In the genomic region with DNA sequence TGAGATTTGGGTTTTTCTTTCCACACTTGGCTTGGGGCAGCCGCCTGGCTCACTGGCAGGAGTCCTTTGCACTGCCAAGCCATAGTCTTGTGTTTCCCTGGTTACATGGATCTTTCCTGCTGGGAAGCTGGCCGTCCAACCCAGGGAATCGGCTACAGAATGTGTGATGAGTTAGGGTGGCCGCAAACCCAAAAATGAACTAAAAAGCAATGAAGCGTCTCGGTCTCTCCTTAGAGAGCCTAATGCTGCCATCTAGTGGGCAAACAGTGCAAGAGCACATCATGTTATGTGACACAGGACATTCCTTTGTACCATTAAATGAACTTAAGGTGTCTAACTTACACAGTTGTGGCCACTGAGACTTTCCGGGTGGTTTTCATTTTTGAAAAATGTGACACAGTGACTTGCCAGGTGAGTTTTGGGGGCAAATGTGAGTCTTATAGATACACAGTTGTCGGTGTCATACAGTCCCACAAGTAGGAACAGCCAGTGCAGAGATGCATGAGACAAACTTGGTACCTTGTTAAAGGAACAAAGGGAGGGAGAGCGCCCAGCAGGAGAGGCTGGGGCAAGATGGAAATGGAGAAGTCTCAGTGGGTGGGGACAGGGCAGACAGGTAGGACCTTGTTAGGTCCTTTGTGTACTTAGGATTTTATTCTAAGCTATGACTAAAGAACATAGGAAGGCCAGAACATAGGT, we compare ENCODE assay signal across 8 mouse cellular contexts.
DNase-seq lines count a peak whose midpoint lies in the region; ATAC-seq and TF ChIP-seq lines count a peak whose summit lies in the region.

No protein-coding gene starts in this region.

- no peak for TF ChIP-seq EP300 in lung, postnatal 0 days (IDR thresholded peaks at IDR 0.05)

- no peak overlapping the region for H3K4me3 ChIP-seq in forebrain, embryonic 13.5 days
- H3K4me3 ChIP-seq in hindbrain, embryonic 10.5 days, result no peak overlapping the region
- H3K4me3 ChIP-seq in layer of hippocampus, adult 2 months, result no peak overlapping the region
- H3K4me3 ChIP-seq in lung, postnatal 0 days (ENCODE audit: low read depth, low read length), result no peak overlapping the region

- 26% methylated on average over 9 of the region's 9 CpGs for WGBS in forebrain, embryonic 13.5 days
- WGBS in hindbrain, embryonic 10.5 days, result 32% methylated on average over 9 of the region's 9 CpGs
- 27% methylated on average over 9 of the region's 9 CpGs for WGBS in lung, postnatal 0 days

- no peaks in the 10 kb centered on the region for H3K27me3 ChIP-seq in forebrain, embryonic 13.5 days
- H3K27me3 ChIP-seq in hindbrain, embryonic 10.5 days (ENCODE audit: insufficient read depth, poor library complexity, severe bottlenecking), result no peaks in the 10 kb centered on the region
- no peaks in the 10 kb centered on the region for H3K27me3 ChIP-seq in lung, postnatal 0 days (replicated peaks; ENCODE audit: insufficient read depth, low read length)

- peak overlapping the region; percentile 33 for H3K4me2 ChIP-seq in forebrain, embryonic 13.5 days
- no peak overlapping the region for H3K4me2 ChIP-seq in lung, postnatal 0 days (replicated peaks; ENCODE audit: low read depth, low read length)

- H3K4me1 ChIP-seq in forebrain, embryonic 13.5 days, result peaks cover 3% of the 10 kb centered on the region; the same call in 1 of the 2 replicates
- H3K4me1 ChIP-seq in hindbrain, embryonic 10.5 days (replicated peaks), result peaks cover 32% of the 10 kb centered on the region
- H3K4me1 ChIP-seq in lung, postnatal 0 days (ENCODE audit: insufficient read depth, low read depth, low read length), result no peaks in the 10 kb centered on the region

- H3K9ac ChIP-seq in forebrain, embryonic 13.5 days, result peak overlapping the region; percentile 43; the same call in 1 of the 2 replicates
- H3K9ac ChIP-seq in lung, postnatal 0 days (replicated peaks; ENCODE audit: low read depth), result no peak overlapping the region

- ATAC-seq in cerebellum, adult (ENCODE audit: insufficient number of reproducible peaks, low FRiP score, low TSS enrichment), result peak; percentile 90
- ATAC-seq in forebrain, embryonic 13.5 days, result peak; percentile 86
- peak; percentile 63; the same call in 1 of the 2 replicates for ATAC-seq in lung, postnatal 0 days

- no peaks in the 10 kb centered on the region for H3K9me3 ChIP-seq in forebrain, embryonic 13.5 days (replicated peaks)
- H3K9me3 ChIP-seq in hindbrain, embryonic 10.5 days, result no peaks in the 10 kb centered on the region
- no peaks in the 10 kb centered on the region for H3K9me3 ChIP-seq in lung, postnatal 0 days (ENCODE audit: low read length)

- H3K27ac ChIP-seq in forebrain, embryonic 13.5 days, result no peak overlapping the region
- no peak overlapping the region for H3K27ac ChIP-seq in hindbrain, embryonic 10.5 days
- H3K27ac ChIP-seq in layer of hippocampus, adult 2 months, result peak overlapping the region; percentile 56
- no peak overlapping the region for H3K27ac ChIP-seq in lung, postnatal 0 days (ENCODE audit: low read length)

- TF ChIP-seq CTCF in layer of hippocampus, adult 2 months (conservative IDR thresholded peaks at IDR 0.05), result peak; percentile 97
- peak; percentile 97 for TF ChIP-seq CTCF in lung, postnatal 0 days (IDR thresholded peaks at IDR 0.05)

- peaks cover 14% of the 10 kb centered on the region; the same call in 1 of the 2 replicates for H3K36me3 ChIP-seq in forebrain, embryonic 13.5 days (ENCODE audit: poor library complexity, severe bottlenecking)
- peaks cover 36% of the 10 kb centered on the region for H3K36me3 ChIP-seq in hindbrain, embryonic 10.5 days
- H3K36me3 ChIP-seq in lung, postnatal 0 days (ENCODE audit: insufficient read depth, low read length), result peaks cover 11% of the 10 kb centered on the region; the same call in 1 of the 2 replicates

- DNase-seq in MEL-GATA-1-ER (ENCODE audit: extremely low read depth, low read depth), result peak; percentile 44
- DNase-seq in hindbrain, embryonic 10.5 days (ENCODE audit: low spot score), result peak; percentile 72
- DNase-seq in layer of hippocampus, adult 2 months (ENCODE audit: low spot score in 2 of 2), result peak; percentile 81 to 86
- DNase-seq in lung, postnatal 0 days (ENCODE audit: low spot score), result peak; percentile 85
- peak; percentile 67 for DNase-seq in ovary, postnatal 14 days (ENCODE audit: low spot score)
- DNase-seq in thymus, postnatal 36 days, result peak; percentile 55 to 56
